Mouse (Mus musculus) cerebellum, adult 2 months (tissue): ENCODE measurements around the gene 1700017B05Rik.

Experiments
- CTCF ChIP-seq: fragments of 200-500 bp; IDR thresholded peaks from 2 replicates; pipeline ENCODE4 v1.5.1; 2011; ENCODE audit warnings: low read depth, mild to moderate bottlenecking, control low read depth, low read length, moderate library complexity, borderline replicate concordance; ENCODE audit not compliant: insufficient read depth
- POLR2A ChIP-seq: fragments of 200-500 bp; IDR thresholded peaks from 2 replicates; pipeline ENCODE4 v1.6.1; 2011; ENCODE audit warnings: low read length, control low read depth, borderline replicate concordance; ENCODE audit not compliant: insufficient read depth

DNA sequence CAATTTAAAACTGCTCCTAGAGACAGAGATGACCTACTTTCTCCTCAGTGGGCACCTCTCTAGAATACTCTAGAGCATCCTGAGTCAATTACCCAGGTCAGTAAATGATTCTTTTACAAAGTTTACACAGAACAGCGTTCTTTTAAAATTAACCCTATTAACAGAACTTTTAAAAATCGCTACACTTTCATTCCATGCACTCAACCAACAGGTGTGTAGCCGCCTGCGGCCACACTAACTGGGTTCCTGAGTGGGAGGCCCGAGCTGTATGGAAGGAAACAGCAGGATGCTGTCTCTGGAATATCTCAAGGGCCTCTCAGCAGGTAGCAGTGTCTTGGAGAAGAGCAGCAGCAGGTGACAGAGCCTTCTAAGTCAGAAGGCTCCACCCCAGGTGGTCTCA lies 35.2 kb downstream of the 1700017B05Rik start:
- TF ChIP-seq CTCF (no peak), POLR2A (no peak)
